Mouse (Mus musculus): ENCODE measurements around the gene Cd5. TPM values are rescaled to one million over a fixed set of nuclear protein-coding genes. Genes with fewer than 3 reads are reported as not detected.

Cd5 gene
- polyA plus RNA-seq, 1 experiment from 2014 or later: not detected

DNA sequence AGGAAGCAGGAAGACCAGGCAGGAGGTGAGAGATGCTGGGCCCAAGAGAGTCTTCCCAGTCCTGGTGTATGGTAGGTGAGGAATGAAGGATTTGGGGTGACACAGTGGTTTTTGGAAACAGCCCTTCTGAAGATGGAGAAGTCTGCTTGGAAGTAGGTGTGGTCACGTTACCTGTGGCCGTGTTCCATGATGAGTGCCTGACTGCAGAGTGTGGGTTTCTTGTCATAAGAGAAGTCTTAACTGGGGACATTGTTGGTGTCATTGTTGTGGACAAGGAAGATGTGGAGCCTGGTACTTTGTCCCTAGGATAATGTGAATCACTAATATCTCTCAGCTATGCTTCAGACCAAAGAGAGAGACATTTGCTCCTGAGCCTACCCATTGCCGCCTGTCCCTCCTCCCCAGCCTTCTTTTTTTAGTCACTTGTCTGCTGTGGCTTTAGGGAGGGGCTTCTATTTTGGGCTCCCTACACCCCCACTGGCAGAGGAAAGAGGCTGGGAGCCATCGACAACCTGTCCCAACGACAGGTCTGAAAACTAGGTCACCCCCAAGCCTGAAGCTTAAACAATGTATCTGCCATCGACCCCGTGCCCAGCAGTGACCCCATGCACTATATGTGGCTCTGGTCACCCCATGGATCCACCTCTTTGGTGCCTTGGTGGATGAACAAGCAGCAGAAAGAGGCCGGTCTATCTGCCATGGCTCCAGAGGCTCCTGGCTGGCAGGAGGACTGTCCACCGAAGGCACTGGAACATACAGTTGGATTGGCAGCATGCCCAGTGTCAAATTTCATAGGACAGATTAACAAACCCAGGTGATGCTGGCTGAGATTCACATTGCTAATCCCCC, 21.4 kb upstream of the Cd5 start:
- no peaks in the 10 kb centered on the region for H3K9me3 ChIP-seq (ENCODE audit: control insufficient read depth, low read length)
- H3K9ac ChIP-seq (ENCODE audit: low read depth, low read length): no peak overlapping the region
- peaks cover 9% of the 10 kb centered on the region; the same call in 1 of the 2 replicates for H3K4me1 ChIP-seq (ENCODE audit: control insufficient read depth, insufficient read depth, low read length)
- H3K36me3 ChIP-seq (ENCODE audit: control insufficient read depth, insufficient read depth, low read length): no peaks in the 10 kb centered on the region
- no peak overlapping the region for H3K4me3 ChIP-seq (ENCODE audit: low read length)
- no peaks in the 10 kb centered on the region for H3K27me3 ChIP-seq (replicated peaks; ENCODE audit: control insufficient read depth, insufficient read depth, low read length)
- WGBS: 83% methylated on average over 9 of the region's 9 CpGs
- no peak overlapping the region for H3K4me2 ChIP-seq (ENCODE audit: low read depth, low read length)
- no peak for ATAC-seq
- no peak overlapping the region for H3K27ac ChIP-seq (ENCODE audit: low read length)

DNA sequence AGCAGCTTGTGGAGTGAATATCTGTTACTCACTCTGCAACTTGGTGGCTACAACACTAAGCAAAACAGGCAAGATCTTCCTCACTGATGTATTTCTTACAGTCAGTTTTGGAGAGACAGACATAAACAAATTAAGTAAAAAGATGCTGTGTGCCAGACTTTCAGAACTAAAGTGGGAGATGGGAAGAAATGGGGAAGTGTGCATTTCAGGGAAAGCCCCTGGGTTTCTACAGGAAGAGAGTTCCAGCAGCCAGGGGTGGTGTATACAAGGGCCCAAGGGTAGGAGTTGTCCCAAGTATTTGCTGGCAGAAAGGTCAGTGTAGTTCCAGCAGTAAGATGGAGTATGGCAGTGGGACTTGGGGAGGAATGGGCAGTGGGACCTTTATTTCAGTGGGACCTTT, 20.7 kb upstream of the Cd5 start:
- no peak overlapping the region for H3K4me2 ChIP-seq (ENCODE audit: low read depth, low read length)
- no peaks in the 10 kb centered on the region for H3K27me3 ChIP-seq (replicated peaks; ENCODE audit: control insufficient read depth, insufficient read depth, low read length)
- H3K4me1 ChIP-seq (ENCODE audit: control insufficient read depth, insufficient read depth, low read length): peaks cover 9% of the 10 kb centered on the region; the same call in 1 of the 2 replicates
- no peaks in the 10 kb centered on the region for H3K36me3 ChIP-seq (ENCODE audit: control insufficient read depth, insufficient read depth, low read length)
- no peak overlapping the region for H3K9ac ChIP-seq (ENCODE audit: low read depth, low read length)
- H3K9me3 ChIP-seq (ENCODE audit: control insufficient read depth, low read length): no peaks in the 10 kb centered on the region
- ATAC-seq: no peak
- H3K4me3 ChIP-seq (ENCODE audit: low read length): no peak overlapping the region
- no peak overlapping the region for H3K27ac ChIP-seq (ENCODE audit: low read length)

DNA sequence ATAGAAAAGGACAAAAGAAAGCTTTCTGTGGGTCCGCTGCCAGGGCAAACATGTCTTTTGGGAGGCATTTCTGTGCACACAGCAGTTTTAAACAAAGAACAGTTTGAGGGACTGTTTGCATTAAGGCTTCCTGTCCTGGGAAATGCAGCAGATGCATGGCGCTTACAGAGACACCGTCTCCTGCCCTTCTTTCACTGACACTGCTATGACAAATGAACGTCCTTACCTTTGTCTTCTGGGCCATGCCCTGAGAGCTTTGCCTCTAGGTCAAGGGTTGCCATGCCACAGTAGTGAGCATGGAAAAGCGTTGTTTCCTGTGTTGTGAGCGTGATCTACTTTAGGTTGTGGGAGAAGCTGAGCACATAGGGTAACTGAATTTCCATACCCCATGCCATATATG, 19.9 kb upstream of the Cd5 start:
- H3K4me2 ChIP-seq (ENCODE audit: low read depth, low read length): no peak overlapping the region
- H3K4me1 ChIP-seq (ENCODE audit: control insufficient read depth, insufficient read depth, low read length): peaks cover 9% of the 10 kb centered on the region; the same call in 1 of the 2 replicates
- ATAC-seq: no peak; the same call in 1 of the 2 replicates
- H3K27ac ChIP-seq (ENCODE audit: low read length): no peak overlapping the region
- H3K9me3 ChIP-seq (ENCODE audit: control insufficient read depth, low read length): no peaks in the 10 kb centered on the region
- no peak overlapping the region for H3K9ac ChIP-seq (ENCODE audit: low read depth, low read length)
- no peaks in the 10 kb centered on the region for H3K36me3 ChIP-seq (ENCODE audit: control insufficient read depth, insufficient read depth, low read length)
- WGBS: 41% methylated on average over 6 of the region's 6 CpGs
- H3K4me3 ChIP-seq (ENCODE audit: low read length): no peak overlapping the region
- no peaks in the 10 kb centered on the region for H3K27me3 ChIP-seq (replicated peaks; ENCODE audit: control insufficient read depth, insufficient read depth, low read length)

DNA sequence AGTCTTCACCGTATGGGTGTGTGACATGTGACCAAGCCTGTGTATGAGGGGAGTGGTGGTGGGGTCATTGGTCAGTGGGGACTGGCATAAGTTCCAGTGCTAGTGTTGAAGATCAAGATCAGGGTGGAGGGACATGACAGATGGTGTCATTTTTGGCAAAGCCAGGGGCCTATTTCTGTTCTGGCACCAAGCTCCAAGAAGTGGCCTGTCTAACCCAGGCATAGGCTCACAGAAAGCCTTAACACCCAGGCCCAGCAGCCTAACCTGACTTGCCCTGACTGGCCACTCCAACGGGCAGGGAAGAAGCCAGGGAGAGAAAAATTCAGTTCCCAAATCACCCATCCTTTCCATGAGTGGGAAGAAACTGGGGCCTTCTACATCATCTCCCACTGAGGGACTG, 18.7 kb upstream of the Cd5 start:
- no peak for ATAC-seq
- WGBS: 88% methylated on average over 2 of the region's 2 CpGs
- no peak overlapping the region for H3K9ac ChIP-seq (ENCODE audit: low read depth, low read length)

DNA sequence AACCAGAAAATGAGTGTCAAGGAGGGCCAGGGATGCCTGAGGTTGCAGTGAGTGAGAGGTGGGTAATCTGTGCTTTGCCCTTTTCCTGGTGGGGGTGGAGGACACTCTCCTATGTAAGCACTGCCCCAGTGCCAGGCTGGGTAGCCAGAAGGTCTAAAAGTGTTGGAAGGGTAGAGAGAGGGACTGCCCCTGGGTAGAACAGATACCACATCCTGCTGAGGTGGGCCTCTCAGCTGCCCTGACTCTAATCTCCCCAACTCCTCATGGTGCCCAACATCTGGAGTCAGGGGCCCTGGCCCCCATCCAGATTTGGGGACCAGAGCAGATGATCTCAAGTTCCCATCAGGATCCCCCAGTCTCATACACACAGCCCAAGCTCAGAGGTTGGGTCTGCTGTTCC, 18.3 kb upstream of the Cd5 start:
- peaks cover 9% of the 10 kb centered on the region; the same call in 1 of the 2 replicates for H3K4me1 ChIP-seq (ENCODE audit: control insufficient read depth, insufficient read depth, low read length)
- H3K36me3 ChIP-seq (ENCODE audit: control insufficient read depth, insufficient read depth, low read length): no peaks in the 10 kb centered on the region
- no peak for ATAC-seq
- H3K27ac ChIP-seq (ENCODE audit: low read length): no peak overlapping the region
- H3K4me3 ChIP-seq (ENCODE audit: low read length): no peak overlapping the region
- H3K4me2 ChIP-seq (ENCODE audit: low read depth, low read length): no peak overlapping the region
- H3K9me3 ChIP-seq (ENCODE audit: control insufficient read depth, low read length): no peaks in the 10 kb centered on the region
- H3K27me3 ChIP-seq (replicated peaks; ENCODE audit: control insufficient read depth, insufficient read depth, low read length): no peaks in the 10 kb centered on the region
- H3K9ac ChIP-seq (ENCODE audit: low read depth, low read length): no peak overlapping the region

More for the DNA sequence above, 18.7 kb upstream of the Cd5 start:
- Histone ChIP-seq H3K27ac (ENCODE audit: low read length) (no peak overlapping the region), H3K27me3 (replicated peaks; ENCODE audit: control insufficient read depth, insufficient read depth, low read length) (no peaks in the 10 kb centered on the region), H3K4me2 (ENCODE audit: low read depth, low read length) (no peak overlapping the region), H3K9me3 (ENCODE audit: control insufficient read depth, low read length) (no peaks in the 10 kb centered on the region), H3K36me3 (ENCODE audit: control insufficient read depth, insufficient read depth, low read length) (no peaks in the 10 kb centered on the region), H3K4me1 (ENCODE audit: control insufficient read depth, insufficient read depth, low read length) (peaks cover 9% of the 10 kb centered on the region; the same call in 1 of the 2 replicates), H3K4me3 (ENCODE audit: low read length) (no peak overlapping the region)

DNA sequence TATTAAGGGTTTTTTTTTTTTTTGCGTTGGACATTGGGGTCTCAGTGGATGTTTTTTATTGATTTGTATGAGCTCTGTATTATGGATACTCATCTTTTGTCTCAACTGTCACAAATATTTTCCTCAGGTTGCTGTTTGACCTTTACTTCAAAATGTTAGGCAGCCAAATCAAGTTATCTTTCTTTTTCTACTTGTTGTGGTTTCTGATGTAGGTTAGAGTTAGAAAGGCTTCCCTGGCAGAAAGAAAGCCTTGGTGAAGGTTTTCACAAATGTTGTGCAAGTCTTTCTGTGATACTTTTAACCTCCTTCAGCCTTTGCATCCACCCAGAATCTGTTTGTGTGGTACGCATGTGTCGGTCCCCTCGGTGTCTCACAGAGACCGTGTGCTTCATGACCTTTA, 13.8 kb upstream of the Cd5 start:
- whole genome bisulfite sequencing: 96% methylated on average over 5 of the region's 5 CpGs
- ATAC-seq: no peak
- no peaks in the 10 kb centered on the region for H3K36me3 ChIP-seq (ENCODE audit: control insufficient read depth, insufficient read depth, low read length)
- no peaks in the 10 kb centered on the region for H3K9me3 ChIP-seq (ENCODE audit: control insufficient read depth, low read length)
- H3K27me3 ChIP-seq (replicated peaks; ENCODE audit: control insufficient read depth, insufficient read depth, low read length): no peaks in the 10 kb centered on the region
- no peak overlapping the region for H3K4me2 ChIP-seq (ENCODE audit: low read depth, low read length)
- no peak overlapping the region for H3K9ac ChIP-seq (ENCODE audit: low read depth, low read length)
- no peak overlapping the region for H3K27ac ChIP-seq (ENCODE audit: low read length)
- no peak overlapping the region for H3K4me3 ChIP-seq (ENCODE audit: low read length)
- H3K4me1 ChIP-seq (ENCODE audit: control insufficient read depth, insufficient read depth, low read length): no peaks in the 10 kb centered on the region

DNA sequence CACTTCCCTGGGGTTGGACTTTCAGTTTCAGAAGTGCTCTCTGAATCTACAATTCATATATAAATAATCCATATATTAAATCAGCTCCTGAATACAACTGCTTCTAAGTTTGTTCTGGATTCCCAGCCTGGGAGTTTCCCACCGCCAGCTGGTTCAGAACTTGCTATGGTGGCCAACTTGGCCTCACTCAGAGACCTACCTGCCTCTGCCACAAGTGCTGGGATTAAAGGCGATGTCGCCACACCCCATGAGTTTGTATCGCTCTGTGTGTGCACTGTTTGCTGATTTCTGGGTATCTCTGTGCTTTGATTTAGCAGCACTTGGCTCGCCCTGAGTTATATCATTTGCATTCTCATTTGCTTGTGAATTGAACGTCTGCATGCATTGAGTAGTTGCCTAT, 13.3 kb upstream of the Cd5 start:
- H3K4me1 ChIP-seq (ENCODE audit: control insufficient read depth, insufficient read depth, low read length): no peaks in the 10 kb centered on the region
- no peaks in the 10 kb centered on the region for H3K36me3 ChIP-seq (ENCODE audit: control insufficient read depth, insufficient read depth, low read length)
- H3K9ac ChIP-seq (ENCODE audit: low read depth, low read length): no peak overlapping the region
- H3K4me3 ChIP-seq (ENCODE audit: low read length): no peak overlapping the region
- no peak for ATAC-seq
- no peaks in the 10 kb centered on the region for H3K27me3 ChIP-seq (replicated peaks; ENCODE audit: control insufficient read depth, insufficient read depth, low read length)
- no peak overlapping the region for H3K4me2 ChIP-seq (ENCODE audit: low read depth, low read length)
- no peaks in the 10 kb centered on the region for H3K9me3 ChIP-seq (ENCODE audit: control insufficient read depth, low read length)
- 90% methylated on average over 6 of the region's 6 CpGs for WGBS
- no peak overlapping the region for H3K27ac ChIP-seq (ENCODE audit: low read length)

DNA sequence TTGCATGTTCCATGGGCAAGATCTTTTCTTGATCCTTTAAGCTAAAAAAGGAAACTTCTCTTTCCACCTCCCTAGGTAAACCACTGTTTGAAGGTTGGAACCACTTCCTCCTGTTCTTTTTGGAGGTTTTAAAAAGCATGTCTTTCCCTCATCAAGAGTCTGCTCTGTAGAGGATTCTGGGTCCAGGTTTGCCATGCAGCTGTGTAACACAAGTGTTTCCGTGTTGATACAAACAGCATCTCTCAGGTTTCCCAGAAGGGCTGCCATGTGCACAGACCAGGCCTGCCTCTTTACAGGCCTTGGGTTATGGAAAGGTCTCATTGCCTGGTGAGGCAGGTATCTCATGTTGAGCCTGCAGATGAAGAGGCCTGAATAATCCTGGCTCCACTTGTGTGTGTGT, 12.8 kb upstream of the Cd5 start:
- Histone ChIP-seq H3K4me1 (ENCODE audit: control insufficient read depth, insufficient read depth, low read length) (no peaks in the 10 kb centered on the region), H3K9me3 (ENCODE audit: control insufficient read depth, low read length) (no peaks in the 10 kb centered on the region), H3K9ac (ENCODE audit: low read depth, low read length) (no peak overlapping the region), H3K36me3 (ENCODE audit: control insufficient read depth, insufficient read depth, low read length) (no peaks in the 10 kb centered on the region), H3K27me3 (replicated peaks; ENCODE audit: control insufficient read depth, insufficient read depth, low read length) (no peaks in the 10 kb centered on the region), H3K4me2 (ENCODE audit: low read depth, low read length) (no peak overlapping the region), H3K4me3 (ENCODE audit: low read length) (no peak overlapping the region), H3K27ac (ENCODE audit: low read length) (no peak overlapping the region)
- no peak for ATAC-seq
- 79% methylated on average over 1 of the region's 1 CpGs for WGBS

DNA sequence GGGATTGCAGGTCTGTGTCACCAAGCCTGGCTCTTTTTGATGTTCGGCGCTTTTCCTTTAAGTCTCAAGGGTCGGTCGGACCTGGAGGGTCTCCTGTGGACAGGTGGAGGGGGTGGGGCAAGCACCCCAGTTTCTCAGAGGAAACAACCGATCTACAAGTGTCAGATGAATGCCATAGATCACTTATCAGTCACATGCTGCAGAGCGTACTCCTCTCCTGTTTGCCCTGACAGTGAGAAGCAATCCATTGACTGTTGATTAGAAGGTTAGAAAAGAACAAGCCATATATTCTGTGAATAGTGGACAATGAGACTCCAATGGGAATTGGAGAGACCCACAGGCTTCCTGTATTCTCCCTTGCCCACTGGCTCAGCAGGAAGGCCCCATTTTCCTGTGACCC, 11.4 kb upstream of the Cd5 start:
- H3K4me3 ChIP-seq (ENCODE audit: low read length): no peak overlapping the region
- H3K4me1 ChIP-seq (ENCODE audit: control insufficient read depth, insufficient read depth, low read length): no peaks in the 10 kb centered on the region
- H3K4me2 ChIP-seq (ENCODE audit: low read depth, low read length): no peak overlapping the region
- H3K9ac ChIP-seq (ENCODE audit: low read depth, low read length): no peak overlapping the region
- no peaks in the 10 kb centered on the region for H3K9me3 ChIP-seq (ENCODE audit: control insufficient read depth, low read length)
- H3K27ac ChIP-seq (ENCODE audit: low read length): no peak overlapping the region
- no peaks in the 10 kb centered on the region for H3K27me3 ChIP-seq (replicated peaks; ENCODE audit: control insufficient read depth, insufficient read depth, low read length)
- H3K36me3 ChIP-seq (ENCODE audit: control insufficient read depth, insufficient read depth, low read length): no peaks in the 10 kb centered on the region
- ATAC-seq: no peak
- 73% methylated on average over 6 of the region's 6 CpGs for WGBS

DNA sequence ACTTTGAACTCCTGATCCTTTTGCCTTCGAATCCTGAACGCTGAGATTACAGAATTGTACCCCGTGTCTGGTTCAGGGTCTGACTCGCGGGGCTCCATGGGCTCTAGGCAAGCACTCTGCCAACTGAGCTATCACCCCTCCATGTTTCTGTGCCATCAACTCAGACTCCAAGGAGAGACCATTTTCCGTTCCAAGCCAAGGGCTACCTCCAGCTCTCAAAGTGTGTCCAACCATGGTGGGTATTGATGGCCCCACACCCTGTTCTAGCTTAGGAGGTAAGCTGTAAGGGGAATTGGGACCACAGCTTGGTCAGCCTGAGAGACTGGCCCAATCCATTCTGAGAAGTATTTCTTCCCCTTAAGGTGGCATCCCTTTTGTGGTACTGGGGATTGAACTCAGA, 10.5 kb upstream of the Cd5 start:
- Histone ChIP-seq H3K27me3 (replicated peaks; ENCODE audit: control insufficient read depth, insufficient read depth, low read length) (no peaks in the 10 kb centered on the region), H3K36me3 (ENCODE audit: control insufficient read depth, insufficient read depth, low read length) (no peaks in the 10 kb centered on the region), H3K4me2 (ENCODE audit: low read depth, low read length) (no peak overlapping the region), H3K27ac (ENCODE audit: low read length) (no peak overlapping the region), H3K4me3 (ENCODE audit: low read length) (no peak overlapping the region), H3K9ac (ENCODE audit: low read depth, low read length) (no peak overlapping the region), H3K4me1 (ENCODE audit: control insufficient read depth, insufficient read depth, low read length) (no peaks in the 10 kb centered on the region), H3K9me3 (ENCODE audit: control insufficient read depth, low read length) (no peaks in the 10 kb centered on the region)
- WGBS: 84% methylated on average over 6 of the region's 6 CpGs
- ATAC-seq: no peak
